Mouse (Mus musculus) midbrain, embryonic 16.5 days (tissue): ENCODE measurements around the gene Zfp663. TPM values are rescaled to one million over a fixed set of nuclear protein-coding genes. Genes with fewer than 3 reads are reported as not detected.

Source experiments
- ATAC-seq: fragments of 200-750 bp; cut with Nextera tagmentation; 2 replicates; pipeline ENCODE4 v1.8.0; 2017; ENCODE audit warnings: moderate TSS enrichment
- H3K27ac ChIP-seq: fragments of 300-500 bp; sonication (generic); 2 replicates; pipeline ENCODE4 v1.5.1; 2014; ENCODE audit warnings: mild to moderate bottlenecking, low read length, mixed read lengths
- H3K27me3 ChIP-seq: fragments of 300-500 bp; sonication (generic); 2 replicates; pipeline ENCODE4 v1.6.1; 2014; ENCODE audit warnings: low read depth, low read length, mixed read lengths; ENCODE audit not compliant: control insufficient read depth, insufficient read depth
- H3K36me3 ChIP-seq: fragments of 300-500 bp; sonication (generic); 2 replicates; pipeline ENCODE4 v1.6.1; 2014; ENCODE audit warnings: mild to moderate bottlenecking, low read length, moderate library complexity, mixed read lengths; ENCODE audit not compliant: control insufficient read depth, insufficient read depth
- H3K4me1 ChIP-seq: fragments of 300-500 bp; sonication (generic); 2 replicates; pipeline ENCODE4 v1.6.1; 2014; ENCODE audit warnings: mild to moderate bottlenecking, low read length, mixed read lengths; ENCODE audit not compliant: control insufficient read depth, insufficient read depth
- H3K4me2 ChIP-seq: fragments of 300-500 bp; sonication (generic); 2 replicates; pipeline ENCODE4 v1.6.1; 2014; ENCODE audit warnings: mild to moderate bottlenecking, low read length, mixed read lengths
- H3K4me3 ChIP-seq: fragments of 300-500 bp; sonication (generic); 2 replicates; pipeline ENCODE4 v1.5.1; 2014; ENCODE audit warnings: low read depth, mild to moderate bottlenecking, low read length, moderate library complexity, mixed read lengths
- H3K9ac ChIP-seq: fragments of 300-500 bp; sonication (generic); 2 replicates; pipeline ENCODE4 v1.6.1; 2014; ENCODE audit warnings: low read depth, low read length, mixed read lengths
- H3K9me3 ChIP-seq: fragments of 300-500 bp; sonication (generic); replicated peaks from 2 replicates; pipeline ENCODE4 v1.6.1; 2014; ENCODE audit warnings: mild to moderate bottlenecking, low read length, mixed read lengths; ENCODE audit not compliant: control insufficient read depth, poor library complexity, severe bottlenecking
- WGBS: fragments of 180-500 bp; shearing (Covaris S2); extraction: QIAGEN DNeasy Blood & Tissue Kit; methylation state at CpG from one replicate; pipeline ENCODE4 v1.1.7; 2014; 5-methylcytosine and 5-hydroxymethylcytosine counted together
- polyA plus RNA-seq: library from polyadenylated mRNA; unstranded; fragments of >200 nt; fragmentation: Nextera tagmentation; extraction: Ambion mirVana; gene quantifications from 2 replicates; pipeline ENCODE4 v1.2.1, GENCODE M21; 2015

The Zfp663 gene
- polyA plus RNA-seq, 1 experiment from 2014 or later, result 7.3 TPM

DNA sequence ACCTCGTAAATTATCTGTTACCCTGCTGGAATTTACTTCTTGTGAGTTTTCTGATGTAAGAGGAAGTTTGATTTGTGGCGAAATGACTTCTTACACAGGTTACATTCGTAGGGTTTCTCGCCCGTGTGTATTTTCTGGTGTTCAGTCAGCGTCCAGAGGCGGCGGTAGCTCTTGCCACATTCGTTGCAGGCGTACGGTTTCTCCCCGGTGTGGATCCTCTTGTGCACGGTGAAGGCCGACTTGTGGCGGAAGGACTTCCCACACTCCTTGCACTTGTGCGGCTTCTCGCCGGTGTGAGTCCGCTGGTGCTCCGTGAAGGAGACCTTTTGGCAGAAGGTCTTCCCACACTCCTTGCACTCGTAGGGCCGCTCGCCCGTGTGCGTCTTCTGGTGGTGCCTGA lies 11.5 kb upstream of the Zfp663 start:
- Histone ChIP-seq H3K36me3 (peaks cover 49% of the 10 kb centered on the region), H3K27me3 (no peaks in the 10 kb centered on the region), H3K9ac (no peak overlapping the region), H3K4me2 (no peak overlapping the region), H3K9me3 (no peaks in the 10 kb centered on the region; the same call in 1 of the 2 replicates), H3K27ac (no peak overlapping the region), H3K4me3 (no peak overlapping the region), H3K4me1 (peaks cover 6% of the 10 kb centered on the region; the same call in 1 of the 2 replicates)
- no peak for ATAC-seq
- WGBS, result 96% methylated on average over 25 of the region's 25 CpGs

DNA sequence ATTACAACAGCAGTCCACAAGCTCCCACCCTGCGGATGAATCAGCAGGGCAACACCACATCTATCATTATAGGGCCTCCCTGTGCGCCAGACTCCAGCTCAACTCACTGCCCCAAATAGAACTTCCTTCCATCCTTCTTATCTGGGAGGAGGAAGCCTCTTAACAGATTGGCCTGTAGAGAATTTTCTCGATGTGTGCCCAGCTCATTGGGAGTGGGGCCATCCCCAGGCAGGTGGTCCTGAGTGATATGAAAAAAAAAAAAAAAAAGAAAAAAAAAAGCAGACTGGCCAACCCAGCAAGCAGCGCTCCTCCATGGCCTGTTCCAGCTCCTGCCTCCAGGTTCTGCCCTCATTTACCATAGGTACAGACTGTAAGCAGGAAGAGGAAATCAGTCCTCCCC lies 7.5 kb upstream of the Zfp663 start:
- H3K9ac ChIP-seq, result no peak overlapping the region
- H3K27ac ChIP-seq, result no peak overlapping the region
- H3K27me3 ChIP-seq, result no peaks in the 10 kb centered on the region
- WGBS, result 75% methylated on average over 4 of the region's 4 CpGs
- H3K4me1 ChIP-seq, result peaks cover 6% of the 10 kb centered on the region; the same call in 1 of the 2 replicates
- H3K4me2 ChIP-seq, result no peak overlapping the region
- no peak overlapping the region for H3K4me3 ChIP-seq
- peaks cover 28% of the 10 kb centered on the region for H3K36me3 ChIP-seq
- no peak for ATAC-seq
- no peaks in the 10 kb centered on the region; the same call in 1 of the 2 replicates for H3K9me3 ChIP-seq

DNA sequence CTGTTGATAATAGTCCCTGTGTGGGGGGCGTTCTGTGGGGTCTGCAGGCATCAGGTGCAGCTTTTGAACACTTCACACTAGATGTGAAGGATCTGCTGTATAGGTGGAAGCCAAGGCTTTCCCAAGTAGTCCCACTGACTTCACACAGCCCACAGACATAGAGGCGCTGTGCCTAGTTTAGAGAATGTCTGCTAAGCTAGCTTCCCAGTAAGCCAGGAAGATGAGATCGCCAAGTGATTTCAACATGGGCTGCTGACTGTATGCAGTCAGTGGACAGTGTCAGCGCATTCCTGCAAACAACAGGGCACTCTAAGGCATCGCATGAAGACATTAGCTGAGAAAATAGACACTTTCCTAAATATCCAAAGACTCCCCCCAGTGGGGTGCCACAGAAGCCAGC lies 6.9 kb upstream of the Zfp663 start:
- no peak overlapping the region for H3K27ac ChIP-seq
- no peak overlapping the region for H3K4me3 ChIP-seq
- WGBS, result 76% methylated on average over 5 of the region's 5 CpGs
- H3K9me3 ChIP-seq, result no peaks in the 10 kb centered on the region
- peaks cover 23% of the 10 kb centered on the region for H3K36me3 ChIP-seq
- H3K27me3 ChIP-seq, result no peaks in the 10 kb centered on the region
- no peak for ATAC-seq
- no peak overlapping the region for H3K4me2 ChIP-seq
- H3K9ac ChIP-seq, result no peak overlapping the region
- H3K4me1 ChIP-seq, result peaks cover 6% of the 10 kb centered on the region; the same call in 1 of the 2 replicates

DNA sequence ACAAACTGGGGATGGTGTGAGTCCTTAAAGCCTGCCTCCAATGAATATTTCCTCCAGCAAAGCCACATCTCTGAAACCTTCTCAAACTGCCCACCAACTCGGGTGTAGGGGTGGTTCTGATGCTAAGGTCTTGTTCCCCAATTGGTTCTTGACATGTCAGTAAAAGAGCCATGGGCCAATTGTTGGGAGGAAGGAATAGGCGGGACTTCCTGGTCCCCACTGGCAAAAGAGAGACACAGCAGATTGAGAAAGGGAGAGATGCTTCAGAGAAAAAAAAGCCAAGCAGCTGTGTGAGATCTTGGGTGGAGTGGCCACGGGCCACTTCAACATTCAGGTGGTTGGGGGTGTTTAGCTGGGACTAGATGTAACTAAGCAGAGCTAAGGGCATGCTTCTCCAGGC lies 2.5 kb upstream of the Zfp663 start:
- ATAC-seq, result no peak
- H3K4me1 ChIP-seq, result peaks cover 7% of the 10 kb centered on the region
- H3K9ac ChIP-seq, result no peak overlapping the region
- H3K9me3 ChIP-seq, result no peaks in the 10 kb centered on the region
- H3K27ac ChIP-seq, result no peak overlapping the region; the same call in 1 of the 2 replicates
- WGBS, result 23% methylated on average over 3 of the region's 3 CpGs
- H3K36me3 ChIP-seq, result peaks cover 7% of the 10 kb centered on the region
- no peak overlapping the region for H3K4me3 ChIP-seq
- no peaks in the 10 kb centered on the region for H3K27me3 ChIP-seq
- H3K4me2 ChIP-seq, result peak overlapping the region; percentile 37

DNA sequence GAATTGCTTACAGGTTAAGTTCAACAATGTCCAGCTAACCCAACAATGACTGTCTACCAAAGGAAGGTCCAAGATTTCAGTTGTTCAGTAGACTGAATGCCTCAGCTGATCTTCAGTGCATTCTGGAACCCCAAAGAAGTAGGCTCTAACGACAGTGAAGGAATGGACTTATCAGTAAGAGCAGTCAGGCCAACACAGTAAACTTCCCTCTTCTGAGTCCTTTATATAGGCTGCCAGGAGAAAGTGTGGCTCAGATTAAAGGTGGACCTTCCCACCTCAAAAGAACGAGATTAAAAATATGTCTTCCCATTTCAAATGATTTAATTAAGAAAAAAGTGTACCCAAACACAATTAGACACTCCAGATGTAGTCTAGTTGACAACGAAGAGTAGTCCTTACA lies 1.8 kb upstream of the Zfp663 start:
- no peak for ATAC-seq
- H3K9ac ChIP-seq, result no peak overlapping the region
- H3K4me1 ChIP-seq, result peaks cover 7% of the 10 kb centered on the region
- no peaks in the 10 kb centered on the region for H3K27me3 ChIP-seq
- H3K4me3 ChIP-seq, result no peak overlapping the region
- H3K36me3 ChIP-seq, result peaks cover 7% of the 10 kb centered on the region
- H3K9me3 ChIP-seq, result no peaks in the 10 kb centered on the region
- H3K4me2 ChIP-seq, result no peak overlapping the region
- 80% methylated on average over 3 of the region's 3 CpGs for WGBS
- no peak overlapping the region for H3K27ac ChIP-seq

DNA sequence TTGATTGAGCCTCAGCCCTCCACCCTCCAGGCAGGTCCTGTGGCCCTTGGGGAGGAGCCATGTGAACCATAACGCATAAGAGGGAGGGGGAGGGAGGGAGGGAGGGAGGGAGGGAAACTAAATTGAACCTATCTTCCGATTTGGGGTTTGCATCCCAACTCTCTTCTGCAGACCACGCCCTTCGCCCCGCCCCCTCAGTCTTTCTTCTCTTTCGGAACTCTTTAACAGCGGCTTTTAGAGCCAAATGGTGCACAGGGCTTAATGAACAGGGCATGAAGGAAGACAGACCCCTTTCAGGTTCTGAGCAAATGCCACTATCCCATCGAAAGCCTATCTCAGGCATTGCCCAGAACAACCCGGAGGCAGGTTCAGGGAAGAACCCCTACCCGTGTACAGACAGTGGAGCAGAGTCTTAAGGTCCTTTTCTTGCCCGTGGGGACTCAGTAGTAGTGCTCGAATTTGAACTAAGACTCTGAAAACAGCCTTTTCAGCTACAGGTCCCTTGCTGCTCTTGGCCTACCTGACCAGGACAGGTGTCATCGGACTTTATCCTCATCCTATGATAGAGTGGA lies 575 bp downstream of the Zfp663 start:
- no peaks in the 10 kb centered on the region for H3K9me3 ChIP-seq
- peak overlapping the region; percentile 86 for H3K9ac ChIP-seq
- H3K4me3 ChIP-seq, result peak overlapping the region; percentile 59
- H3K36me3 ChIP-seq, result no peaks in the 10 kb centered on the region
- H3K27ac ChIP-seq, result peak overlapping the region; percentile 83
- peak overlapping the region; percentile 67 for H3K4me2 ChIP-seq
- H3K4me1 ChIP-seq, result peaks cover 13% of the 10 kb centered on the region
- no peaks in the 10 kb centered on the region for H3K27me3 ChIP-seq
- ATAC-seq, result peak; percentile 40; the same call in 1 of the 2 replicates
- WGBS, result under 1% methylated on average over 13 of the region's 13 CpGs

DNA sequence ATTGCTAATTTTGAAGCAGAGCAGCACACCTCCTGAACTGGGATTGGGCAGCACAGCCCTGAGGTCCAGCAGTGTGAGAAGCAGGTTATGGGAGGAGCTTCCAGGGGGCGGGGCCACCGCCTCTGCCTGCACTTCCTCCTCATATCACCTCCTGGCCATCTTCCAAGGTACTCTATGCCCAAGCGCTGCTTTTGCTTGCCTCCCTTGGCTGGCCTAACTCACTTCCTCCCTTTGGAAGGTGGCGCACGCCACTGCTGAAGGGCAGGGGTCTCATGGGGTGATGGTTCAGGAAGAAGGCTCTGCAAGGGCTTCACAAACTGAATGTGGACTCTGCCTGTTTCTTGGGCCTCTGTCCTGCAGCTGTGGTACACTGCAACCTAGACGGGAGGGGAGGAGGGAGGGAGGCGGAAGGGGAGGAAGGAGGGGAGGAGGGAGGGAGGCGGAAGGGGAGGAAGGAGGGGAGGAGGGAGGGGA lies 1.4 kb downstream of the Zfp663 start:
- H3K9ac ChIP-seq, result peak overlapping the region; percentile 33
- H3K4me1 ChIP-seq, result peaks cover 13% of the 10 kb centered on the region
- no peak overlapping the region for H3K4me3 ChIP-seq
- H3K27ac ChIP-seq, result no peak overlapping the region
- no peaks in the 10 kb centered on the region for H3K27me3 ChIP-seq
- H3K9me3 ChIP-seq, result no peaks in the 10 kb centered on the region
- H3K36me3 ChIP-seq, result no peaks in the 10 kb centered on the region
- ATAC-seq, result no peak
- WGBS, result 12% methylated on average over 5 of the region's 8 CpGs
- peak overlapping the region; percentile 67 for H3K4me2 ChIP-seq

DNA sequence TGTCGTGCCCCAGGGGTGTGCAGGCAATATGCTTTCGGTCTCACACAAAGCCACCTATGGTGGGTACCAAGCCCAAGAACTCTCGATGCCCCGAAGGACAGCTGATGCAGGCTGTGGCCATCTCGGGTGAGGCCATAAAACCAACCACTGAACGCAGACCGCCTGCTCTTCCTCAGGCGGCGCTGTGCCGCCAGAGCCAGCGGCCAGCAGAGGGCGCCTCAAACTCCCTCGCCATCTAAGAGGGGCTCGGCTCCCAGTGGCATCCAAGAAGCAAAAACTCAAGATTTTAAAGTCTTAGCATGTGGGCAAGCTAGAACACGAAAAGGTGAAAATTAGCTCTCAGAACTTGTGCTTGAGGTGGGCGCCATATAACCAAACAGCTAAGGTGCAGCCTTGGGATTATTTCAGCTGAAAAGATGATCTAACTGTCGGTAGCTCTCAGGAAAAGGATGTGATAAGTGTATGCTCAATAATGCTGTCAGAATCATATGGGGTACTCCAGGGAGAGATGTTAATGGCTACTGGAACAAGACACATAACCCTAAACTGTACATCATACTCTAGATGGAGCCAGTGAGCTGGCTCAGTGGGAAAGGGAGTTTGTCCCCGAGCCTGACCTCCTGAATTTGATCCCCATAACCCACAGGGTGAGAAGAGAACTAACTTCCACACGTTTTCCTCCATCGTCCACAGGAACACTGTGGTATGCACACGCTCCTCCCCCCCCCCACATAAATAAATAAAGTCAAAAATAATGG lies 4.0 kb downstream of the Zfp663 start:
- H3K36me3 ChIP-seq, result no peaks in the 10 kb centered on the region
- H3K9me3 ChIP-seq, result no peaks in the 10 kb centered on the region
- WGBS, result 13% methylated on average over 21 of the region's 21 CpGs
- no peak overlapping the region for H3K4me3 ChIP-seq
- peaks cover 13% of the 10 kb centered on the region for H3K4me1 ChIP-seq
- no peaks in the 10 kb centered on the region for H3K27me3 ChIP-seq
- peak overlapping the region; percentile 4; the same call in 1 of the 2 replicates for H3K9ac ChIP-seq
- H3K4me2 ChIP-seq, result peak overlapping the region; percentile 23
- no peak overlapping the region for H3K27ac ChIP-seq
- ATAC-seq, result peak; percentile 34; the same call in 1 of the 2 replicates

DNA sequence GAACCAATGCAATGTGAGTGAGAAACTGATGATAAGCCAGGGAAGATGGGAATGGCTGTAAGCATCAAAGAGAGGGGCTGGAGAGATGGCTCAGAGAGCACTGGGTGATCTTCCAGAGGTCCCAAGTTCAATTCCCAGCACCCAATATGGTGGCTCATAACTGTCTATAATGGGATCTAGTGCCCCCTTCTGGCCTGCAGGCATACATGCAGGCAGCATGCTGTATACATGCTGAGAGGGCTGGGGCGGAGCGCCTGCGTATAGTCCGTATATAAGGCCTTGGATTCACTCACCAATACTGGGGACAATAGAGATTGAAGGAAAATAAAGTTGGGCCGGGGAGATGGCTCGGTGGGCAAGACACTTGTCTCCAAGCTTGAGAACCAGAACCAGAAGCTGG lies 5.2 kb downstream of the Zfp663 start:
- no peak for ATAC-seq
- Histone ChIP-seq H3K9ac (no peak overlapping the region), H3K36me3 (no peaks in the 10 kb centered on the region), H3K27me3 (no peaks in the 10 kb centered on the region), H3K27ac (no peak overlapping the region), H3K4me2 (no peak overlapping the region), H3K4me3 (no peak overlapping the region), H3K9me3 (no peaks in the 10 kb centered on the region), H3K4me1 (peaks cover 13% of the 10 kb centered on the region)
- 91% methylated on average over 6 of the region's 6 CpGs for WGBS
